Mouse (Mus musculus) lung, adult 2 months (tissue): ENCODE results near the gene Ropn1.

ENCODE experiments used
- CTCF ChIP-seq: fragments of 200-500 bp; IDR thresholded peaks from 2 replicates; pipeline ENCODE4 v1.5.1; 2011; ENCODE audit warnings: mild to moderate bottlenecking, low read length, control low read depth; ENCODE audit not compliant: insufficient read depth
- POLR2A ChIP-seq: fragments of 200-500 bp; IDR thresholded peaks from 2 replicates; pipeline ENCODE4 v1.6.1; 2011; ENCODE audit warnings: low read depth, mild to moderate bottlenecking, control low read depth, low read length, borderline replicate concordance; ENCODE audit errors: extremely low read depth

- TF ChIP-seq CTCF (peak; percentile 96), POLR2A (no peak)
Measured at GRCm38 (mm10) chr16:34667031-34667726, 17.5 kb downstream of the Ropn1 start.
